Mouse (Mus musculus): ENCODE measurements around the gene Tnp2. TPM values are rescaled to one million over a fixed set of nuclear protein-coding genes. Genes with fewer than 3 reads are reported as not detected.

Tnp2 gene
- polyA plus RNA-seq, 1 experiment, result not detected

DNA sequence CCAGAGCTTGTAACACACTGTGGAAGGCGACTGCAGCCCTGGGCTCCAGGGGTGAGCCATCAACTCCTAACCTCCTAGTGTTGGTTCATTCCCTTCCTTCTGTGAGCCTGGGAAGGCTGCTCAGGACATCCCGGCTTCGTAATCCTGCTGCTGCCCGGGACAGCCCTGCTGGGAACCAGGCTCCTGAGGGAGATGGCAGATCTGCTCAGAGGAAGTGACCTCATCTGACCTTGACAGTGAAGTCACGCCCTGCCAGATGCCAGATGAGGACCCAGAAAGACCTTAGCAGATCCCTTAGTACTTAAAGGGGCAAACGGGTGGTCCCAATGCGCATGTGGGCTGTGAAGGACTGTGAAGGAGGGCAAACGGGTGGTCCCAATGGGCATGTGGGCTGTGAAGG lies 27.3 kb downstream of the Tnp2 start:
- H3K4me1 ChIP-seq, result peaks cover 96% of the 10 kb centered on the region
- peaks cover 21% of the 10 kb centered on the region for H3K27me3 ChIP-seq (replicated peaks)
- TF ChIP-seq GATA1 (IDR thresholded peaks at IDR 0.05; ENCODE audit: borderline replicate concordance, low read length), result no peak
- TF ChIP-seq FLI1 (IDR thresholded peaks at IDR 0.05; ENCODE audit: low read length), result no peak
- H3K4me3 ChIP-seq (replicated peaks), result peak overlapping the region; percentile 50
- no peaks in the 10 kb centered on the region for H3K9me3 ChIP-seq
- H3K36me3 ChIP-seq (replicated peaks; ENCODE audit: low read length), result no peaks in the 10 kb centered on the region

- Histone ChIP-seq H3K4me1 (peaks cover 93% of the 10 kb centered on the region), H3K4me3 (replicated peaks) (no peak overlapping the region), H3K9me3 (no peaks in the 10 kb centered on the region), H3K36me3 (replicated peaks; ENCODE audit: low read length) (no peaks in the 10 kb centered on the region), H3K27me3 (replicated peaks) (peaks cover 40% of the 10 kb centered on the region)
- TF ChIP-seq GATA1 (IDR thresholded peaks at IDR 0.05; ENCODE audit: borderline replicate concordance, low read length) (no peak), FLI1 (IDR thresholded peaks at IDR 0.05; ENCODE audit: low read length) (no peak)
Measured at GRCm38 (mm10) chr16:10756168-10756567, 32.3 kb downstream of the Tnp2 start.

GRCm38 (mm10) chr16:10754521-10755296 lies 33.8 kb downstream of the Tnp2 start:
- Histone ChIP-seq H3K36me3 (replicated peaks; ENCODE audit: low read length) (no peaks in the 10 kb centered on the region), H3K9me3 (no peaks in the 10 kb centered on the region), H3K4me1 (peaks cover 93% of the 10 kb centered on the region), H3K27me3 (replicated peaks) (peaks cover 42% of the 10 kb centered on the region), H3K4me3 (replicated peaks) (peak overlapping the region; percentile 59)
- TF ChIP-seq FLI1 (IDR thresholded peaks at IDR 0.05; ENCODE audit: low read length), result no peak
- TF ChIP-seq GATA1 (IDR thresholded peaks at IDR 0.05; ENCODE audit: borderline replicate concordance, low read length), result no peak

- no peak overlapping the region for H3K4me3 ChIP-seq (replicated peaks)
- peaks cover 39% of the 10 kb centered on the region for H3K27me3 ChIP-seq (replicated peaks)
- H3K9me3 ChIP-seq, result no peaks in the 10 kb centered on the region
- H3K36me3 ChIP-seq (replicated peaks; ENCODE audit: low read length), result peaks cover 7% of the 10 kb centered on the region
- no peak for TF ChIP-seq GATA1 (IDR thresholded peaks at IDR 0.05; ENCODE audit: borderline replicate concordance, low read length)
- no peak for TF ChIP-seq FLI1 (IDR thresholded peaks at IDR 0.05; ENCODE audit: low read length)
- H3K4me1 ChIP-seq, result peaks cover 75% of the 10 kb centered on the region
Measured at GRCm38 (mm10) chr16:10749824-10750223, 38.6 kb downstream of the Tnp2 start.

DNA sequence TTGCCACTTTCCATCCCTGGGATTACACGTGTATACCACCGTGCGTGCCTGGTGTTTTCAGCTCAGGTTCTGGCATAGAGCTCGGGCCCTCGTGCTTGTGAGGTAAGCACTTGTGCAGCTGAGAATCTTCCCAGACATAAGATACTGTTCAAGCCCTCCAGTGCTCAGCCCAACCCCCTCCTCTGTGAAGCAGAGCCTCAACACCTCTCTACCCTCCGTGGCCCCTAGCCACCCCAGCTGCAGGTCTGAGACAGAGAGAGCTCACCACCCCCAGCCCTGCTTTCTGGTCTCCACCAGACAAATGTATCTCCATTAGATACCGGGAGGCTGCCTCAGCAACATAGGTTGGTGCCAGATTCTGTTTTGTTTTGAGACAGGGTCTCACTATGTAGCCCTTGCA lies 39.2 kb downstream of the Tnp2 start:
- Histone ChIP-seq H3K27me3 (replicated peaks) (peaks cover 40% of the 10 kb centered on the region), H3K4me1 (peaks cover 75% of the 10 kb centered on the region), H3K36me3 (replicated peaks; ENCODE audit: low read length) (peaks cover 7% of the 10 kb centered on the region), H3K9me3 (no peaks in the 10 kb centered on the region), H3K4me3 (replicated peaks) (no peak overlapping the region)
- TF ChIP-seq FLI1 (IDR thresholded peaks at IDR 0.05; ENCODE audit: low read length) (no peak), GATA1 (IDR thresholded peaks at IDR 0.05; ENCODE audit: borderline replicate concordance, low read length) (no peak)

- peaks cover 5% of the 10 kb centered on the region for H3K27me3 ChIP-seq (replicated peaks)
- peaks cover 95% of the 10 kb centered on the region for H3K4me1 ChIP-seq
- TF ChIP-seq GATA1 (IDR thresholded peaks at IDR 0.05; ENCODE audit: borderline replicate concordance, low read length) (no peak), FLI1 (IDR thresholded peaks at IDR 0.05; ENCODE audit: low read length) (no peak)
- H3K36me3 ChIP-seq (replicated peaks; ENCODE audit: low read length), result peaks cover 67% of the 10 kb centered on the region
- no peak overlapping the region for H3K4me3 ChIP-seq (replicated peaks)
- no peaks in the 10 kb centered on the region for H3K9me3 ChIP-seq
Measured at GRCm38 (mm10) chr16:10741082-10741481, 47.4 kb downstream of the Tnp2 start.

GRCm38 (mm10) chr16:10739854-10740398 lies 48.5 kb downstream of the Tnp2 start:
- H3K27me3 ChIP-seq (replicated peaks), result peaks cover 4% of the 10 kb centered on the region
- peaks cover 96% of the 10 kb centered on the region for H3K4me1 ChIP-seq
- peaks cover 71% of the 10 kb centered on the region for H3K36me3 ChIP-seq (replicated peaks; ENCODE audit: low read length)
- TF ChIP-seq GATA1 (IDR thresholded peaks at IDR 0.05; ENCODE audit: borderline replicate concordance, low read length) (no peak), FLI1 (IDR thresholded peaks at IDR 0.05; ENCODE audit: low read length) (no peak)
- no peaks in the 10 kb centered on the region for H3K9me3 ChIP-seq
- peak overlapping the region; percentile 54 for H3K4me3 ChIP-seq (replicated peaks)

GRCm38 (mm10) chr16:10738866-10739265 lies 49.6 kb downstream of the Tnp2 start:
- no peak for TF ChIP-seq GATA1 (IDR thresholded peaks at IDR 0.05; ENCODE audit: borderline replicate concordance, low read length)
- no peak for TF ChIP-seq FLI1 (IDR thresholded peaks at IDR 0.05; ENCODE audit: low read length)
- H3K36me3 ChIP-seq (replicated peaks; ENCODE audit: low read length), result peaks cover 77% of the 10 kb centered on the region
- peak overlapping the region; percentile 16 for H3K4me3 ChIP-seq (replicated peaks)
- H3K4me1 ChIP-seq, result peaks cover 96% of the 10 kb centered on the region
- peaks cover under 1% of the 10 kb centered on the region for H3K27me3 ChIP-seq (replicated peaks)
- no peaks in the 10 kb centered on the region for H3K9me3 ChIP-seq

Other genes with a start within 250 kb of the Tnp2 start
- 41.9 and 81.7 TPM in 2 replicates for gene Dexi, start 245.6 kb downstream of the Tnp2 start, polyA plus RNA-seq (2012; ENCODE audit: insufficient read depth, low replicate concordance)
- 10.4 and 13.5 TPM in 2 replicates for gene Clec16a, start 243.3 kb downstream of the Tnp2 start, polyA plus RNA-seq (2012; ENCODE audit: insufficient read depth, low replicate concordance)
- 13.2 and 35.3 TPM in 2 replicates for gene Socs1, start 3.1 kb downstream of the Tnp2 start, polyA plus RNA-seq (2012; ENCODE audit: insufficient read depth, low replicate concordance)
- gene Prm3, start 2.3 kb upstream of the Tnp2 start, polyA plus RNA-seq (2012; ENCODE audit: insufficient read depth, low replicate concordance), result not detected in 2 replicates
- gene Prm2, start 7.5 kb upstream of the Tnp2 start, polyA plus RNA-seq (2012; ENCODE audit: insufficient read depth, low replicate concordance), result not detected in 2 replicates
- gene Prm1, start 17.2 kb upstream of the Tnp2 start, polyA plus RNA-seq (2012; ENCODE audit: insufficient read depth, low replicate concordance), result not detected in 2 replicates
- gene Gm11172, start 24.3 kb upstream of the Tnp2 start, polyA plus RNA-seq (2012; ENCODE audit: insufficient read depth, low replicate concordance), result not detected in 2 replicates
- gene Rmi2, start 46.4 kb upstream of the Tnp2 start, polyA plus RNA-seq (2012; ENCODE audit: insufficient read depth, low replicate concordance), result 0.53 and 0.60 TPM in 2 replicates